Mouse (Mus musculus) CH12.LX (cell line): ENCODE results near the gene Atxn7l1. TPM values are rescaled to one million over a fixed set of nuclear protein-coding genes. Genes with fewer than 3 reads are reported as not detected.

Experiments used
- DNase-seq: peaks from one replicate; pipeline ENCODE4 v3.0.0-alpha.2; 2013; ENCODE audit errors: extremely low read depth
- H3K27ac ChIP-seq: 2 replicates; pipeline ENCODE4 v1.5.1; 2012; ENCODE audit warnings: low read depth, mild to moderate bottlenecking, control low read depth, moderate library complexity; ENCODE audit not compliant: insufficient read depth
- H3K27me3 ChIP-seq: replicated peaks from 2 replicates; pipeline ENCODE3; 2012; ENCODE audit warnings: inconsistent platforms
- H3K36me3 ChIP-seq, 2 experiments: replicated peaks in 1 of 2; 2 replicates each; pipeline versions ENCODE3 to v1.6.1; 2012; ENCODE audit warnings: inconsistent platforms in 1 of 2, low read length in 1 of 2, mild to moderate bottlenecking in 1 of 2, mixed read lengths in 1 of 2, moderate library complexity in 1 of 2; ENCODE audit not compliant: control insufficient read depth in 1 of 2, insufficient read depth in 1 of 2
- H3K4me1 ChIP-seq, 2 experiments: 2 replicates each; pipeline ENCODE4 v1.6.1; 2012; ENCODE audit warnings: inconsistent platforms in 1 of 2, moderate library complexity in 1 of 2; ENCODE audit not compliant: insufficient read depth in 2 of 2, control insufficient read depth in 1 of 2
- H3K4me2 ChIP-seq: 2 replicates; pipeline ENCODE4 v1.6.1; 2012; ENCODE audit warnings: low read depth, mild to moderate bottlenecking, control low read depth; ENCODE audit not compliant: poor library complexity, insufficient read depth, severe bottlenecking
- H3K4me3 ChIP-seq, 3 experiments: fragments of 150-350 bp in 1 of 3; sonication (generic) in 1 of 3; replicated peaks in 1 of 3; 2 replicates each; pipeline versions ENCODE3 to v1.5.1; 2011 to 2012; ENCODE audit warnings: low read depth in 2 of 3, low read length in 2 of 3, mild to moderate bottlenecking in 2 of 3, moderate library complexity in 2 of 3, control low read depth in 1 of 3, improper control_type of control experiment in 1 of 3, inconsistent platforms in 1 of 3, mixed read lengths in 1 of 3; ENCODE audit not compliant: poor library complexity in 1 of 3
- H3K79me2 ChIP-seq: replicated peaks from 2 replicates; pipeline ENCODE4 v1.6.1; 2012; ENCODE audit warnings: mild to moderate bottlenecking, moderate library complexity; ENCODE audit not compliant: control insufficient read depth, poor library complexity, insufficient read depth, severe bottlenecking; ENCODE audit errors: extremely low read depth
- H3K9ac ChIP-seq: 2 replicates; pipeline ENCODE4 v1.6.1; 2012; ENCODE audit warnings: low read depth, mild to moderate bottlenecking, control low read depth, moderate library complexity; ENCODE audit not compliant: insufficient read depth
- H3K9me3 ChIP-seq: replicated peaks from 2 replicates; pipeline ENCODE3; 2012; ENCODE audit warnings: low read length, inconsistent platforms, mixed read lengths
- CTCF ChIP-seq, 2 experiments: IDR thresholded peaks in 1 of 2; conservative IDR thresholded peaks in 1 of 2; 2 replicates each; pipeline ENCODE4 v1.5.1; 2011 to 2012; ENCODE audit warnings: low read depth in 2 of 2, low read length in 2 of 2, improper control_type of control experiment in 1 of 2, inconsistent platforms in 1 of 2, mild to moderate bottlenecking in 1 of 2, moderate library complexity in 1 of 2
- ELF1 ChIP-seq: IDR thresholded peaks from 2 replicates; pipeline ENCODE4 v1.6.1; 2014; ENCODE audit warnings: low read depth, mild to moderate bottlenecking, inconsistent platforms, low read length, improper control_type of control experiment
- ETS1 ChIP-seq: conservative IDR thresholded peaks from 2 replicates; pipeline ENCODE4 v1.6.1; 2012; ENCODE audit warnings: low read depth, mild to moderate bottlenecking, inconsistent platforms, low read length, improper control_type of control experiment, moderate library complexity
- GABPA ChIP-seq: IDR thresholded peaks from 2 replicates; pipeline ENCODE4 v1.6.1; 2012; ENCODE audit warnings: low read depth, low read length, improper control_type of control experiment, inconsistent platforms; ENCODE audit not compliant: insufficient replicate concordance
- JUN ChIP-seq: IDR thresholded peaks from 2 replicates; pipeline ENCODE4 v1.6.1; 2011; ENCODE audit warnings: low read depth, mild to moderate bottlenecking, low read length, improper control_type of control experiment, moderate library complexity; ENCODE audit not compliant: insufficient read depth
- JUND ChIP-seq: conservative IDR thresholded peaks from 2 replicates; pipeline ENCODE4 v1.6.1; 2011; ENCODE audit warnings: low read depth, low read length, improper control_type of control experiment
- MAX ChIP-seq: IDR thresholded peaks from 2 replicates; pipeline ENCODE4 v1.6.1; 2011; ENCODE audit warnings: low read length, improper control_type of control experiment
- MAZ ChIP-seq: IDR thresholded peaks from 2 replicates; pipeline ENCODE4 v1.6.1; 2012; ENCODE audit warnings: low read depth, mild to moderate bottlenecking, inconsistent platforms, low read length, improper control_type of control experiment, moderate library complexity
- MEF2A ChIP-seq: IDR thresholded peaks from 2 replicates; pipeline ENCODE4 v1.6.1; 2014; ENCODE audit warnings: low read depth, mild to moderate bottlenecking, inconsistent platforms, low read length, improper control_type of control experiment, borderline replicate concordance
- MYC ChIP-seq: IDR thresholded peaks from 2 replicates; pipeline ENCODE4 v1.6.1; 2011; ENCODE audit warnings: low read depth, mild to moderate bottlenecking, improper control_type of control experiment, low read length
- PAX5 ChIP-seq: IDR thresholded peaks from 2 replicates; pipeline ENCODE4 v1.6.1; 2012; ENCODE audit warnings: low read length, inconsistent platforms, mixed read lengths
- POLR2AphosphoS2 ChIP-seq: IDR thresholded peaks from 2 replicates; pipeline ENCODE4 v1.6.1; 2011; ENCODE audit warnings: low read depth, low read length, improper control_type of control experiment
- TBP ChIP-seq: conservative IDR thresholded peaks from 2 replicates; pipeline ENCODE4 v1.6.1; 2011; ENCODE audit warnings: low read depth, low read length, improper control_type of control experiment
- ZC3H11A ChIP-seq: IDR thresholded peaks from 2 replicates; pipeline ENCODE4 v1.6.1; 2012; ENCODE audit warnings: low read depth, mild to moderate bottlenecking, inconsistent platforms, low read length, improper control_type of control experiment
- ZKSCAN1 ChIP-seq: IDR thresholded peaks from 2 replicates; pipeline ENCODE4 v1.6.1; 2012; ENCODE audit warnings: low read depth, inconsistent platforms, low read length, improper control_type of control experiment, borderline replicate concordance
- dilution Hi-C: fragments of 300-500 bp; cut with MboI; formaldehyde crosslinking; loops from 2 replicates; pipeline ENCODE4 v1.14.3; 2020; ENCODE audit warnings: low sequenced_read_pairs; ENCODE audit not compliant: extremely low pct_unique_long_range_greater_than_20kb, extremely low pct_ligation_motif_present
- in situ Hi-C: fragments of 300-500 bp; cut with MboI; formaldehyde crosslinking; loops from 3 replicates; pipeline ENCODE4 v1.14.3; 2019; ENCODE audit warnings: low sequenced_read_pairs, low pct_ligation_motif_present, low pct_unique_long_range_greater_than_20kb, mixed read lengths
- polyA plus RNA-seq: library from polyadenylated mRNA; unstranded; fragments of >175 nt; gene quantifications from 2 replicates; pipeline ENCODE4 v1.2.1, GENCODE M21; 2012; ENCODE audit warnings: low read depth; ENCODE audit not compliant: insufficient read length
- total RNA-seq, 2 experiments: library from RNA; depleted of rRNA; stranded (reverse); fragments of 300-350 nt in 1 of 2; fragments of >200 nt in 1 of 2; gene quantifications; 2 replicates each; pipeline ENCODE4 v1.2.3; 2012 to 2014

Atxn7l1 gene
- total and polyA plus RNA-seq, 3 experiments: 8.6 to 55.7 (median 9.0) TPM

DNA sequence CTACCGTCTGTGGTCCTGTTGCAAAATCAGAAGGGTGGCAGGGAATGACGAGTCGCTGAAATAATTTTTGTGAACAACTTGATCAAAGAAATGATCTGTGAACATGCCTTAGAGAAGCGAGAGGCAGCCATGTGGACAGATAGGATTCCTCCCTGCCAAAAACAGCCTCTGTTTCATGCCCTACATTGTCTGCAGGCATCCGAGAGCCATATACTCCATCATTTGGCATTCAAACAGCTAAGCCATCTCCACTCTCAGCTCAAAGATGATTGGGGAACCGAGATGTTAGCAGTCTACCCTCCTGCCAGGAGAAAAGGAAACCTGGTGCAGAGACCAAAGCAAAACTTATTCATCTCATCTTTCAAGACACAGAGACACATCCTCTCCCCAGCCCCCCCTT is 193.2 kb downstream of the Atxn7l1 start:
- Histone ChIP-seq H3K79me2 (no peaks in the 10 kb centered on the region), H3K4me1 (no peaks in the 10 kb centered on the region), H3K4me3 (no peak overlapping the region), H3K9ac (no peak overlapping the region), H3K27me3 (no peaks in the 10 kb centered on the region), H3K9me3 (no peaks in the 10 kb centered on the region), H3K4me2 (no peak overlapping the region), H3K27ac (no peak overlapping the region), H3K36me3 (peaks cover 63 to 94% of the 10 kb centered on the region in 2 experiments)
- DNase-seq: no peak
- in situ Hi-C loops (loop anchor here (25.0 kb wide), 1 partner anchor 303 kb away; no protein-coding TSS in a partner anchor), dilution Hi-C loops (no loop called here)
- TF ChIP-seq MAX (no peak), MYC (no peak), TBP (no peak)

DNA sequence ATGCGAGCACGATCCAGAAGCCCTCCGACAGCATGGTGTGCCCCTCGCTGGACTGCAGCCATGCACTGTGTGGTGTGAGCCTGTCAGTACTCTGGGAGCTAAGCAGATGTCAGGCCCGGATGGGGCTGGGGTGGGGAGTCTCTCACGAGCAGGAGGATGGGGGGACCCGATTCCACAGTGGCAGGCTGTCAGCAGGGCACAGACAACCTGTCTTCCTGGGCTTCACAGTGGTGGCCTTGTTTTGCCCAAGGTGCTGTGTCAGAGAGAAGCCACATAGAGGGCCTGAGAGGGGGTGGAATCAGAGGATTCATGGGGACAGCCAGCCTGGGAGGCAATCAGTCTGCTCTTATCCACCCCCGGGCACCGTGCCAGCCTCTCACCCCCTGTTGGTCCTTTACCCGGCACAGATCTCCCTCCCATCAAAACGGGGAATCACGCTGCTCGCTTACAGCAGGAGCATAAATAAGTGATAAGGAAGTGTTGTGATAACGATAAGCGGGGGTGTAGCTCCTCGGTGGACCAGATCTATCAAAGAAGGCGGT is 193.9 kb downstream of the Atxn7l1 start:
- Histone ChIP-seq H3K27me3 (no peaks in the 10 kb centered on the region), H3K36me3 (peaks cover 64 to 94% of the 10 kb centered on the region in 2 experiments), H3K9ac (no peak overlapping the region), H3K4me1 (no peaks in the 10 kb centered on the region), H3K4me2 (no peak overlapping the region), H3K9me3 (no peaks in the 10 kb centered on the region), H3K79me2 (no peaks in the 10 kb centered on the region), H3K4me3 (no peak overlapping the region), H3K27ac (no peak overlapping the region)
- in situ Hi-C loops (loop anchor here (25.0 kb wide), 1 partner anchor 304 kb away; no protein-coding TSS in a partner anchor), dilution Hi-C loops (no loop called here)
- TF ChIP-seq CTCF (conservative IDR thresholded peaks at IDR 0.05 in 1 of 2, IDR thresholded peaks at IDR 0.05 in 1 of 2; ENCODE audit: low read depth in 2 of 2, low read length in 2 of 2) (no peak), GABPA (no peak), PAX5 (no peak), POLR2AphosphoS2 (no peak), MEF2A (no peak), ELF1 (no peak), JUN (no peak), JUND (no peak), ETS1 (no peak), ZKSCAN1 (no peak), MYC (no peak), ZC3H11A (no peak), MAZ (no peak)
- no peak for DNase-seq
